Mouse (Mus musculus): ENCODE measurements around the gene Rbm12.

Gene Rbm12

GRCm38 (mm10) chr2:156079674-156080073 is 32.1 kb downstream of the Rbm12 start:
- no peak for DNase-seq (ENCODE audit: inconsistent ontology term)

DNA sequence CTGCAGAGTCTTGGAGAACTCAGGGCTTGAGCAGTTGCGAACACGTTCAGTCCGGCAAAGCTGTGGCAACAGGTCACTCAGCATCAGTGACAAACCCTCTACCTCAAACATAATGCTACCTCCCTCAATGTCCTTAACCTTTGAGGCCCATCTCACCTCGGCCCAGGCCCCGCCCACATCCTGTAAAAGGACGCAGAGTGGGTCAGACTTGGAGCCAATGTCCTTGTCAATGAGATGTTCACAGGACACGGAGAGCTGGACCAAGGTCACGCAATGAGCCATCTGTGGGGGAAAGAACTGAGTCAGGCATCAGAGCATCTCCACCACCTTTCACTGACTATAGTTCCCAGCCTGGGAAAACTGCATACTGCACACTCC is 32.6 kb downstream of the Rbm12 start:
- DNase-seq (ENCODE audit: inconsistent ontology term), result no peak

DNA sequence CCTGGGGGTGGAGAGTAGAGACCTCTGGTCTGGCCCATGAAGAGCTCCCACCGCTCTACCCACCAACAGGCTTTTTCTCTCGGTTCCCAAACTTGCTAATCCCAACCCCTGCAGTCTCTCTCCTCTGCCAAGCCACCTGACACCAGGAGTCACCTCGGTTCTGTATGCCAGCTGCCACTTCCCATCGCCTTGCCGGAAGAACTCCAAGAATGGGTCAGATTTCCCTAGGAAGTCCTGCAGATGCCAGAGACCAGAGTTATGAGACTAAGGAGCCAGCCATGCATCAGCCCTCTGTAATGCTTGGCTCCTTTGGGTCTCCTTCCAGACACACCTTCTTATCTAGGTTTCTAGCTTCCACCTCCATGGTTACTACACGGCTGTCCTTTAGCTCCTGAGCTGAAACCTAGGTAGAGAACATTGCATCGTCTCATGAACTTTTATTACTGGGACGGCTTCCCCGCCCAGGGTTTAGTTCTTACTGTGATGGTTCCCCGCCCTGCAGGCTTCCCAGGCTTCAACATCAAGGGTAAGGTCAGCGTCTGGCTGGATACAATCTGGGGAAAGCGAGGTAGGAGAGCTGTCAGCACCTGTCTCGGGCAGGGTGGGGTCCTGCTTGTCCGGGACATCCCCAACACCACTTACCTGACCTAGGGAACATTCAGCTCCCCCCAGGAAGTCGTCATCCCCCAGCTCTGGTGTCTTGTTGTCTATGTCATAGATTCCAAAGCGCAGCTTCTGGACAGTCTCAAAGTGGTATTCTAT is 33.2 kb downstream of the Rbm12 start:
- DNase-seq (ENCODE audit: inconsistent ontology term), result no peak

DNA sequence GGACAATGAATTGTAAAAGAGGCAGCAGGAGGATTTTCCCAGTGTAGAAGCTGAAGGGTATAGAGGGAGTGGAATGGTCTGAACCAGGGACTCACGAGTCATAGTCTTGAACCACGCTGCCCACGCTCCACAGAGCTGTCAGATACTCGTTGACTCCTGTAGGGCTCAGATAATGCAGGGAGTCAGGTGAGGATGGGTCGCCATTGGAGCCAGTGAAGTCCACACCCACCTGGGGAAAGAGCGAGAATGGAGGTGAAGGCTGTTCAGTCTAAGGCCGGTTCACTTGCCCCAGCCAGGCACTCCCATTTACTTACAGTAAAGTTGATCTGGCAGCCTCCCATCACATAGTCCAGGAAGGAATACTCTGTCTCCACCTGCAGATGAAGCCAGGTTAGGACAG is 34.3 kb downstream of the Rbm12 start:
- DNase-seq (ENCODE audit: inconsistent ontology term), result no peak

- DNase-seq (ENCODE audit: inconsistent ontology term), result no peak
These were observed 38.1 kb downstream of the Rbm12 start for GRCm38 (mm10) chr2:156073725-156074124.

- DNase-seq (ENCODE audit: inconsistent ontology term), result no peak
These were observed 40.5 kb downstream of the Rbm12 start for GRCm38 (mm10) chr2:156071236-156071635.

DNA sequence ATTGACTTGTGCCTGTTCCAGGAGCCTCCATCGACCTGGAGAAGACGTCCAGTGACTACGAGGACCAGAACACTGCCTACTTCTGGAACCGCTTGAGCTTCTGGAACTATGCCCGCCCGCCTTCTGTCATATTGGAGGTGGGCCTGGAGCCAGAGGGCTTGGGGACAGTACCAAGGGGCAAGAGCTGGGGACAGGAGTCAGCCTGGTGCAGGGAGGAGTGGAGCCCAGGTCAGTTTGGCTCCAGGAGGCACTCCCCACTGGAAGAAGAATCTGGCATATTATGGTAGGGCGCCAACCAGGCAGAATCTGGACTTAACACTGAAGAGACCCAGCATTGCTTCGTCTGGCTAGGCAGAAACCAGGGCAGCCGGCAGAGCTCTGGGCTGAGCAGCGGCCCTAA is 43.9 kb downstream of the Rbm12 start:
- DNase-seq (ENCODE audit: inconsistent ontology term), result no peak

- DNase-seq (ENCODE audit: inconsistent ontology term), result no peak
These were observed 45.7 kb downstream of the Rbm12 start for GRCm38 (mm10) chr2:156066126-156066525.

GRCm38 (mm10) chr2:156065099-156066041 is 46.4 kb downstream of the Rbm12 start, which contains the start of gene Spag4:
Spag4 (plus strand) TSS chr2:156065175.
- peak; percentile 88 for DNase-seq (ENCODE audit: inconsistent ontology term)

- DNase-seq (ENCODE audit: inconsistent ontology term), result no peak
These were observed 59.0 kb downstream of the Rbm12 start, which contains the start of gene Fer1l4 for GRCm38 (mm10) chr2:156052816-156053215. Fer1l4 (minus strand) TSS chr2:156052947.

DNA sequence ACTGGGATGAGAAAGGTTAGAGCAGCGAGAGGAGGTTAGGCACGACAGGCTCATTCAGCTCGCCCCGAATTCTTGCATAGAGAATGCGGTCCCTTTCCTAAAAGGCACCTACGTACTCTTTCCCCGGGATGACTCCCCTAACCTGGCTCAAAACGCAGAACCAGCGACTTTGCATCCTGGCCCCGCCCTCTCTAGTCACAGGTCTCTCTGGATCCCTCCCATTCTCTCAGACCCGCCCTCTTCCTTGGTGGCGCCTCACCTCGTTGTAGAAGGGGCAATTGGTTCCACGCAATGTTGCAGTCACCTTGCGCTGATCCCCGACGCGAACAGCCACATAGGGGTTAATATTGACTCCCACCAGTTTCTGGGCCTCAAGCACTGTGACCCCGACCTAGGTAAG is 63.8 kb downstream of the Rbm12 start:
- no peak for DNase-seq (ENCODE audit: inconsistent ontology term)

GRCm38 (mm10) chr2:156042903-156043302 is 68.9 kb downstream of the Rbm12 start:
- no peak for DNase-seq (ENCODE audit: inconsistent ontology term)
